Mouse (Mus musculus): ENCODE results near the gene Pagr1b. TPM values are rescaled to one million over a fixed set of nuclear protein-coding genes. Genes with fewer than 3 reads are reported as not detected.

The Pagr1b gene
- polyA plus RNA-seq, 1 experiment from 2014 or later: 0.30 TPM

DNA sequence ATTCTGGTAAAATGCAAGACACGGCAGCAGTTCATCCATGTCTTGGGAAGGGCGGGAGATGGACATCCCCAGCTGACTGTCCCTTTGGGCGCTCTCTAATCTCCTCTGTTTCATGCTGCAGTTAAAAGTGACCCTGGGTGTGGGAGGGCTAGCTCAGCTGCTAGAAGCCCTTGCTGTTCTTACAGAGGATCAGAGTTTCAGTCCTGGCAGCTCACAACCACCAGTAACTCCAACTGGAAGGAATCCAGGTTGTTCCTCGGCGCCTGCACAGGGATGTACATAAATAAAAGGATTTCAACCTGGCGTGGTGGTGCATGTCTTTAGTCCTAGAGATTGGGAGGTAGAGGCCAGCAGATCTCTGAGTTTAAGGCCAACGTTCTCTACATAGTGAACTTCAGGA, 33.2 kb downstream of the Pagr1b start:
- Histone ChIP-seq H3K4me1 (replicated peaks) (peaks cover 3% of the 10 kb centered on the region; the same call in 1 of the 2 replicates), H3K4me2 (replicated peaks) (no peak overlapping the region), H3K9me3 (no peaks in the 10 kb centered on the region), H3K27me3 (no peaks in the 10 kb centered on the region), H3K27ac (no peak overlapping the region), H3K9ac (replicated peaks) (no peak overlapping the region), H3K36me3 (peaks cover 33% of the 10 kb centered on the region), H3K4me3 (replicated peaks) (no peak overlapping the region)
- WGBS: 84% methylated on average over 7 of the region's 7 CpGs
- no peak for ATAC-seq

DNA sequence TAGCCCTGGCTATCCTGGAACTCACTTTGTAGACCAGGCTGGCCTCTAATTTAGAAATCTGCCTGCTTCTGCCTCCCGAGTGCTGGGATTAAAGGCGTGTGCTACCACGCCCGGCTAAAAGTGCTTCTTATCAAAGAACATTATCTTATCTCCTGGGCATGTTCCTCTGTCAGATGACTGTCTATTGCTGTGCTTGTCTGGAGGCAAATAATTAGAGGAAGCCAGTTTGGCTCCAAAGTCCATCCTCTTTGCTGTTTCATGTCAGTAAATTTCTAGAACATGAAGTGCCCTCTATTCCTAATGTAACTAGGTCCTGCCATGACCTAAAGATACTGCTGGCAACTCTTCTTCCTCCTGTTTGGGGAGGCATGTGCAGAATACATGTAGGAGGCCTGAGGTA, 34.2 kb downstream of the Pagr1b start:
- no peak overlapping the region for H3K4me3 ChIP-seq (replicated peaks)
- H3K9ac ChIP-seq (replicated peaks): no peak overlapping the region
- peaks cover 35% of the 10 kb centered on the region for H3K36me3 ChIP-seq
- H3K4me1 ChIP-seq (replicated peaks): peaks cover 13% of the 10 kb centered on the region
- no peak overlapping the region for H3K27ac ChIP-seq
- H3K4me2 ChIP-seq (replicated peaks): no peak overlapping the region
- ATAC-seq: no peak
- no peaks in the 10 kb centered on the region for H3K27me3 ChIP-seq
- WGBS: 95% methylated on average over 4 of the region's 4 CpGs
- no peaks in the 10 kb centered on the region for H3K9me3 ChIP-seq

DNA sequence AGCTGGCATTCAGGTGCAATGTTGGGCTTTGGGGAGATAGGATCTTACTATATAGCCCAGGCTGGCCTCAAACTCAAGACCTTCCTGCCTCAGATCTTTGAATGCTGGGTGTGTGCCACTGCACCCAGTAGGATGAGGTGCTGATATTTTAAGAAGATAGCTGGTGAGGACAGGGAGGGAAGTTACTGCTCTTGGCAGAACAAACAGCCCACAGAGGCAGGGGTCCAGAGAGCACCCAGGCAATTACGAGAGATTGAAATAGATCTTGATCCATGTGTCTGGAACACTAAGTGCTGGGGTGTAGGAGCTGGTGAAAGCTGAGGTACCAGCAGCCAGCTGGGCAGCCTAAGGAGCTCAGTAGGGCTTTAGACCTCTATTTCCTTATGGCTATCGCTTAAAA, 34.7 kb downstream of the Pagr1b start:
- no peak for ATAC-seq
- no peaks in the 10 kb centered on the region for H3K9me3 ChIP-seq
- H3K4me3 ChIP-seq (replicated peaks): no peak overlapping the region
- peaks cover 35% of the 10 kb centered on the region for H3K36me3 ChIP-seq
- H3K27me3 ChIP-seq: no peaks in the 10 kb centered on the region
- WGBS: 92% methylated on average over 2 of the region's 2 CpGs
- no peak overlapping the region for H3K4me2 ChIP-seq (replicated peaks)
- H3K27ac ChIP-seq: no peak overlapping the region
- peaks cover 17% of the 10 kb centered on the region for H3K4me1 ChIP-seq (replicated peaks)
- no peak overlapping the region for H3K9ac ChIP-seq (replicated peaks)

DNA sequence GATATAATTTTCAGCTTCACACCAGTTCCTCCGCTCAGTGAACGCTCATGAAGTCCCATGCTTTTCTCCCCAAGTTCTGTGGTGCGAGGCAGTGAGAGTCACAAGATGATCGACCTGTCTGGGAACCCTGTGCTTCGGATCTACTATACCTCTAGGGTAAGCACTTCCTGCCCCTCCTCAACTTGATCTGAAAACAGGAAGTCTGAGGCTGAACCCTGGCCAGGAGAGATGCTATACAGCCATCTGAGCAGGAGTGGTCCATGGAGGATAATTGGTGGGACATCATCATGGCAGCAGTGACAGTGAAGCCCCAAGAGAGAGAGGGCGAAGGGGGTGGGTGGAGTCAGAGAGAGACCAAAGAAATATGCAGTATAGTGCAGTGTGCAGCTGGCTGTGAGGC, 37.4 kb downstream of the Pagr1b start:
- H3K4me1 ChIP-seq (replicated peaks): peaks cover 17% of the 10 kb centered on the region
- H3K9me3 ChIP-seq: no peaks in the 10 kb centered on the region
- WGBS: 94% methylated on average over 6 of the region's 6 CpGs
- H3K27ac ChIP-seq: no peak overlapping the region
- H3K36me3 ChIP-seq: peaks cover 35% of the 10 kb centered on the region
- H3K4me3 ChIP-seq (replicated peaks): no peak overlapping the region
- H3K9ac ChIP-seq (replicated peaks): no peak overlapping the region
- H3K4me2 ChIP-seq (replicated peaks): no peak overlapping the region
- H3K27me3 ChIP-seq: no peaks in the 10 kb centered on the region
- no peak for ATAC-seq

DNA sequence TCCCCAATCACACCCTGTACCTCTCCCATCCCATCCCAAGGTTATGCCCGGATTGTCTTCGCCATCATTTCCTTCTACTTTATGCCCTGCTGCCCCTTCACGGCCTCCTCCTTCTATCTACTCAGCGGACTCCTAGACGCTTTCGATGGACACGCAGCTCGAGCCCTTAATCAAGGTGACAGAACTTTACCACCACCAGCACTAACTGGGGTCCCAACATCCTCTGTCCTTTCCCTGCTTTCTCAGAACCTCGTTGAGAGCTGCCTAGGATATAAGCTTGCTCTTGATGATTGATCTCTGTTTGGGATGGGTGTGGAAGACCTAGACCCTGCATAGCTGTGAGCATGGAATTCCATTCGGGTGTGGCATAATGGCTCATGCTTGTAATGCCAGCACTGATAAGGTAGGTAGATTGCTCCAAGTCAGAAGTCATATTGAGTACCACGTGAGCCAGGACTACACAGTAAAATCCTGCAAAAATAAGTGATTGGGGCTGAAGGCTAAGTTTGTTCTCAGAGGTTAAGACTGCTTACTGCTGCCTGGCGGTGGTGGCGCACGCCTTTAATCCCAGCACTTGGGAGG, 39.3 kb downstream of the Pagr1b start:
- Histone ChIP-seq H3K36me3 (peaks cover 39% of the 10 kb centered on the region), H3K4me2 (replicated peaks) (peak overlapping the region; percentile 93), H3K9me3 (no peaks in the 10 kb centered on the region), H3K4me1 (replicated peaks) (peaks cover 17% of the 10 kb centered on the region), H3K27me3 (no peaks in the 10 kb centered on the region; the same call in 1 of the 2 replicates), H3K4me3 (replicated peaks) (peak overlapping the region; percentile 100), H3K9ac (replicated peaks) (peak overlapping the region; percentile 99), H3K27ac (peak overlapping the region; percentile 96)
- ATAC-seq: no peak; the same call in 1 of the 2 replicates
- 31% methylated on average over 14 of the region's 14 CpGs for WGBS

DNA sequence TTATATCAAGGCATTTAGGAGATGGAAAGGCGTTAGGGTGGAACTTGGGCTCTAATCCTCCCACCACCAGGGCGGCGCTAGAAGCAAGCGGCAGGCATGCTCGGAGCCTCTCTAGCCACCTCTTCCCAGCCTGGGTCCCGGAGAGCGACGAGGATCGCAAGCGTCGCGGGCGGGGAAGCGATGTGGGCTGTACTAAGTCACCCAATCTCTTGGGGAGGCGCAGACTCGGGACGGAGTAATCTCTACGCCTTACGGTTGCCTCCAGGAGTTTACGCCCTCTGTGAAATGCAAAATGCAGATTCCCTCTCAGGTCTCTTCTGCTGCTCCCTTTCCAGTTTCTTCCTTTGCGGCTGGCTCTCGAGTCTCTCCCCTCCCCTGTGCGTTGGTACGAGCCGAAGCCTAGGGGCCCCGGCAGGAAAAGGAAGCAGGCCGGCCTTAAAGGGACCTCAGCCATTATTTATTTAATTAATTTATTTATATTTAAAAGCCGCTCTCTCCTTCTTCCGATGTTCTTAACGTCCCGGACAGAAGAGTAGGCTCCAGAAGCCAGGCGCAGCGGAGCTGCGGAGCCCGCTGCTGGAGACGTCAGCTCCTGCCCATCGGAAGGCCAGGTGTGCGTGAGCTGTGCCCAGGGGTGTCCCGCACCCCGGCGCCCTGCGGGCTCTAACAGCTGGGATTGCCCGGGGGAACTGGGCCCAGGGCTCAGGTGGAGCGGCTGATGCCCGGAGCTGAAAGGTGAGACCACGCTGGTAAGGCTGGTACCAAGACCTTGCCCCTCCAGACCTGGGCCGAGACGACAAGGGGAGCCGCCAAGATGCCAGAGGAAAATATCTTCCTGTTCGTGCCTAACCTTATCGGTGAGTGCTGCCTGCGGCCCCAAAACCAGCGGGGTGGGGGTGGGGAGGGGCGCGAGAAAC, 40.1 kb downstream of the Pagr1b start, which contains the start of gene Cdiptos:
Gene Cdiptos (minus strand): TSS at position 149 of the 917 bp plus-strand sequence.
- no peaks in the 10 kb centered on the region for H3K9me3 ChIP-seq
- H3K4me2 ChIP-seq (replicated peaks): peak within 1 kb of the TSS; percentile 93
- peaks cover 17% of the 10 kb centered on the region for H3K4me1 ChIP-seq (replicated peaks)
- H3K4me3 ChIP-seq (replicated peaks): peak within 1 kb of the TSS; percentile 100
- peaks cover 43% of the 10 kb centered on the region for H3K36me3 ChIP-seq
- ATAC-seq: peak; percentile 96
- H3K9ac ChIP-seq (replicated peaks): peak within 1 kb of the TSS; percentile 99
- under 1% methylated on average over 55 of the region's 55 CpGs for WGBS
- H3K27me3 ChIP-seq: no peaks in the 10 kb centered on the region; the same call in 1 of the 2 replicates
- peak within 1 kb of the TSS; percentile 96 for H3K27ac ChIP-seq

DNA sequence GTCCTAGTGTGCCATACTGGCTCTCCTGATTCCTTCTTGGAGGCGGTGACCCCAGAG, 40.6 kb downstream of the Pagr1b start, which contains the start of gene Cdipt:
Gene Cdipt (plus strand): TSS at position 22 of the 57 bp plus-strand sequence.
- H3K36me3 ChIP-seq: peaks cover 43% of the 10 kb centered on the region
- ATAC-seq: no peak

DNA sequence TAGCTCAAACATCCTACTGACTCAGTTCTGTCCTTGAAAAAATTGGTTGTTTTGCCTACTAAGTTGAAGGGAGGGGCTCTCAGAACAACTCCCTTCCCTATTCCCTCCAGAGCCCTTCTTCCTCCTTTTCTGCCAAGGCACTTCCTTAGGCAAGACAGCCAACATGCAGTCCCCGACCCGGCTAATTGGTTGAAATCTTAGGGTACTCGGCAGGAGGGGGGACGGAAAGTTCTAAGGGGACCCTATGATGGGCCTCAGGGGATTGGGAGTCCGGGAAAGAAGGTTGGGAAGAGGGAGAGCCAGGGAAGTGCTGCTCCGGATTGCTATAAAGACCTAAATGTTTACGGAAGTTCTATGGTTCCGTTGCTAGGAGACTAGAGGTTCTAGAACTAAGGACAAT, 40.8 kb downstream of the Pagr1b start:
- Histone ChIP-seq H3K4me3 (replicated peaks) (peak overlapping the region; percentile 100; the same call in 1 of the 2 replicates), H3K9ac (replicated peaks) (no peak overlapping the region), H3K9me3 (no peaks in the 10 kb centered on the region), H3K27ac (no peak overlapping the region), H3K4me1 (replicated peaks) (peaks cover 17% of the 10 kb centered on the region), H3K27me3 (no peaks in the 10 kb centered on the region; the same call in 1 of the 2 replicates), H3K4me2 (replicated peaks) (peak overlapping the region; percentile 93), H3K36me3 (peaks cover 44% of the 10 kb centered on the region)
- ATAC-seq: no peak; the same call in 1 of the 2 replicates
- WGBS: 13% methylated on average over 8 of the region's 8 CpGs

More for the DNA sequence above, 40.6 kb downstream of the Pagr1b start, which contains the start of gene Cdipt:
- peak within 1 kb of the TSS; percentile 96 for H3K27ac ChIP-seq
- WGBS: 0% methylated on average over 1 of the region's 1 CpGs
- H3K4me3 ChIP-seq (replicated peaks): peak within 1 kb of the TSS; percentile 100
- H3K27me3 ChIP-seq: no peaks in the 10 kb centered on the region; the same call in 1 of the 2 replicates
- H3K4me1 ChIP-seq (replicated peaks): peaks cover 17% of the 10 kb centered on the region
- peak within 1 kb of the TSS; percentile 93 for H3K4me2 ChIP-seq (replicated peaks)
- peak within 1 kb of the TSS; percentile 99 for H3K9ac ChIP-seq (replicated peaks)
- no peaks in the 10 kb centered on the region for H3K9me3 ChIP-seq

DNA sequence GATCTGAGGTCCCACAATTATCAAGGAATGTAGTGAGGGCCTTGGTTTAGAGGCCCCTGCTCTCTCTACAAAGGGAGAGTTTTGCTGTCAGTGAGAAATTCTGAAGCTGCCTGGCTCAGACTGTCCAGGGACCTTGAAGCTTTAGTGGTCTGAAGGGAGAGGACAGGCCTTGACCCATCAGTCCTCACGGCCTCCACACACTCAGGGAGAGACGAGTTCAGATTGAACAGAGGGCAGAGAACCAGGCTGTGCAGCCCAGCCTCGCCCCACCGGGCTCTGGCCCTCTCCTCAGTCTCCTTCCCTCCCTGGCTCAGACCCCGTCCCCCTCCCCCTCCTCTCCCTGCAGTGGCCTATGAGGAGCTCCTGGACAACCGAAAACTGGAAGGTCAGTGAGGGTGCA, 48.9 kb downstream of the Pagr1b start:
- peaks cover 20% of the 10 kb centered on the region for H3K27me3 ChIP-seq
- no peak overlapping the region for H3K4me3 ChIP-seq (replicated peaks)
- H3K9ac ChIP-seq (replicated peaks): no peak overlapping the region
- no peak for ATAC-seq
- H3K36me3 ChIP-seq: peaks cover 88% of the 10 kb centered on the region
- H3K4me2 ChIP-seq (replicated peaks): no peak overlapping the region
- H3K9me3 ChIP-seq: no peaks in the 10 kb centered on the region; the same call in 1 of the 2 replicates
- 62% methylated on average over 6 of the region's 6 CpGs for WGBS
- H3K4me1 ChIP-seq (replicated peaks): no peaks in the 10 kb centered on the region
- no peak overlapping the region for H3K27ac ChIP-seq

DNA sequence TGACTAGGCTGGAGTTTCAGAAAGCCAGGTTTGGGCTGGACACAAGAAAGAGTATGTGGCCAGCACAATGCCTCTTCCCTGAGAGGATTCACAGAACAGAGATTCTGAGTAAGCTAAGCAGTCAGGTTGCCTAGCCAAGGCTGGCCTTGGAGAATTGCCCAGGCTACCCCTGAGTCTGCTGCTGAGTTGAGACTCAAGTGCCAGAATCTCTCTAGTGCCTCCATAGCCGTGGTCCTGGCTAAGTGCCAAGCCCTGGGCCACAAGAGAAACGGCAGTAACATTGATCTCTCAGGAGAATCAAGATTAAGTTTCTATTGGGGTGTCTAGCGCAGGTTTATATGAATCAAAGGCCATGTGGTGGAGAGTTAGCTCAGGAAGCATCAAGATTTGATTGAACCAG, 50.7 kb downstream of the Pagr1b start:
- Histone ChIP-seq H3K36me3 (peaks cover 88% of the 10 kb centered on the region), H3K4me2 (replicated peaks) (no peak overlapping the region), H3K27me3 (peaks cover 37% of the 10 kb centered on the region), H3K4me3 (replicated peaks) (no peak overlapping the region), H3K27ac (no peak overlapping the region), H3K9ac (replicated peaks) (no peak overlapping the region), H3K4me1 (replicated peaks) (no peaks in the 10 kb centered on the region), H3K9me3 (no peaks in the 10 kb centered on the region; the same call in 1 of the 2 replicates)
- ATAC-seq: no peak
- WGBS: 67% methylated on average over 3 of the region's 3 CpGs

DNA sequence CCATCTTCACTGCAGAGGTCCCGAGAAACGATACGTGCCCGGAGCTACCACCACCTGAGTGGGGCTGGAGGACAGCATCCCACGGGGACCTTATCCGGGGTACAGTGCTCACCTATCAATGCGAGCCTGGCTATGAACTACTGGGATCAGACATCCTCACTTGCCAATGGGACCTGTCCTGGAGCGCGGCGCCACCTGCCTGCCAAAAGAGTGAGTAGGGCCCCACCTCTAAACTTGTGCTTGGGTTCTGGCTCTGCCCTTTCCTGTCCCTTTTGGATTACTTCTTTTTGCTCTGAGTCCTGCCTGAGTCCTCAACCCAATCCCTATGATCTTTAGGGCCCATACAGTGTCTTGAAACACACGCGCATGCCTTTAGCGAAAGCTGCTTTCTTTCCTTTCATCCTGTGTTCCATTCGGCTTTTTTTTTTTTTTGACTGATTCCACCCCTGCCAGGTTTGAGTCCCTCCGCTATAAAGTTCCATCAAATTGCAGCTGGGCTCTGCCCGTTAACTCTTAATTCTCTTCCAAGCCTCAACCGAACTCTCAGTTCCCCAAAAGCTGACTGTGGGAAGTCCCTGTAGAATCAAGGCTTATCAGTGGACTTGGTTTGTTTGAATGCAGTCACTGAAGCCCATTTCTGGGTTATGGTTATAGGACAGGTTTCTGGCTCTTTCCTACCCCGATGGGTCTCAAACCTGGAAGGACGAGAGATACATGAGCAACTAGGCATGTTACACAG, 52.6 kb downstream of the Pagr1b start:
- Histone ChIP-seq H3K9me3 (no peaks in the 10 kb centered on the region), H3K4me1 (replicated peaks) (no peaks in the 10 kb centered on the region), H3K36me3 (peaks cover 87% of the 10 kb centered on the region), H3K9ac (replicated peaks) (no peak overlapping the region), H3K27ac (no peak overlapping the region), H3K27me3 (peaks cover 38% of the 10 kb centered on the region), H3K4me2 (replicated peaks) (no peak overlapping the region), H3K4me3 (replicated peaks) (no peak overlapping the region)
- no peak for ATAC-seq
- 30% methylated on average over 19 of the region's 19 CpGs for WGBS

DNA sequence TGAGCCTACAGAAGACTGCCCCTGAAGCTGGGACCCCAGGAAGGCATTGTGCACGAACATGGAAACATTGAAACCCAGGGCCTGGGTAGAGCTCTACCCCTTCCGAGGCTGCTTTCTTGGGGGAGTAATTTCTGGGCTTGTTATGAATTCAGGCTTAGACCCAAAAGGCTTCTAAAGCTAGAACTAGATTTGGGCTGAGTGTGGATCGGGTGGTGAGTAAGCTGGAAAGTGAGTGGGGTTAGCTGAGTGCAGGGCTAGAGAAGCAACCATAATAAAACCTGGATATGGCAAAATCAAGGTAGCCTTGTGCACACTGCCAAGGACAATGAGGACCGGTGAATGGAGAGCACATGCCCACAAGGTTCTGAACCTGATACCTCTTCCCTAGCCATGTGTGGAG, 54.3 kb downstream of the Pagr1b start:
- 88% methylated on average over 4 of the region's 4 CpGs for whole genome bisulfite sequencing
- no peak overlapping the region for H3K4me3 ChIP-seq (replicated peaks)
- H3K27me3 ChIP-seq: peaks cover 38% of the 10 kb centered on the region
- no peaks in the 10 kb centered on the region for H3K4me1 ChIP-seq (replicated peaks)
- H3K4me2 ChIP-seq (replicated peaks): no peak overlapping the region
- H3K36me3 ChIP-seq: peaks cover 87% of the 10 kb centered on the region
- no peak overlapping the region for H3K9ac ChIP-seq (replicated peaks)
- H3K27ac ChIP-seq: no peak overlapping the region
- ATAC-seq: no peak
- no peaks in the 10 kb centered on the region for H3K9me3 ChIP-seq

Data from midbrain, embryonic 13.5 days (tissue).